Mouse (Mus musculus) testis, adult 2 months (tissue): ENCODE results near the gene Ghrhr.

Experiments used
- CTCF ChIP-seq: fragments of 200-500 bp; IDR thresholded peaks from 2 replicates; pipeline ENCODE4 v1.5.1; 2012; ENCODE audit warnings: low read depth, mild to moderate bottlenecking, inconsistent platforms, low read length, moderate library complexity; ENCODE audit not compliant: control insufficient read depth, insufficient read depth, insufficient replicate concordance
- POLR2A ChIP-seq: fragments of 200-500 bp; IDR thresholded peaks from 2 replicates; pipeline ENCODE4 v1.6.1; 2012; ENCODE audit warnings: low read depth, mild to moderate bottlenecking, inconsistent platforms, low read length, moderate library complexity; ENCODE audit not compliant: control insufficient read depth

- TF ChIP-seq POLR2A (no peak), CTCF (no peak)
Measured at GRCm38 (mm10) chr6:55416202-55416601, 40.1 kb downstream of the Ghrhr start.
